Mouse (Mus musculus): ENCODE measurements around the gene Mmp1b.

GRCm38 (mm10) chr9:7335766-7336680 is 51.8 kb downstream of the Mmp1b start:
- TF ChIP-seq GATA1 (IDR thresholded peaks at IDR 0.05; ENCODE audit: borderline replicate concordance, low read length) (no peak), FLI1 (IDR thresholded peaks at IDR 0.05; ENCODE audit: low read length) (no peak)

All from megakaryocyte, embryonic 14.5 days (primary cell).